Comparison of ENCODE assay signal across 7 mouse cellular contexts in genomic region chr10:87447754-87448095, GRCm38 (mm10). TPM values are rescaled to one million over a fixed set of nuclear protein-coding genes. Genes with fewer than 3 reads are reported as not detected.
DNase-seq lines count a peak whose midpoint lies in the region; ATAC-seq and TF ChIP-seq lines count a peak whose summit lies in the region.

No protein-coding gene starts in this region.

- H3K4me2 ChIP-seq in hindbrain, embryonic 14.5 days (replicated peaks), result peak overlapping the region; percentile 38
- peak overlapping the region; percentile 51 for H3K4me2 ChIP-seq in limb, embryonic 12.5 days

- no peak for TF ChIP-seq CTCF in thymus, adult 2 months (IDR thresholded peaks at IDR 0.05; ENCODE audit: borderline replicate concordance, control insufficient read depth, extremely low read depth, insufficient read depth, low read length, poor library complexity)

- ATAC-seq in hindbrain, embryonic 14.5 days (ENCODE audit: low FRiP score), result peak; percentile 97
- peak; percentile 94 for ATAC-seq in limb, embryonic 12.5 days (ENCODE audit: insufficient number of reproducible peaks, insufficient read depth, low FRiP score, low TSS enrichment, low read depth)

- DNase-seq in WW6 (ENCODE audit: low read depth, low spot score), result peak; percentile 61
- peak; percentile 92 for DNase-seq in embryo, embryonic 10 days (ENCODE audit: low spot score)
- DNase-seq in hindbrain, embryonic 14.5 days (ENCODE audit: low spot score), result peak; percentile 75
- DNase-seq in right cerebral cortex, postnatal 4 days, result peak; percentile 62
- no peak for DNase-seq in thymus, postnatal 25 days
- DNase-seq in thymus, adult 2 months, result no peak

- H3K27me3 ChIP-seq in hindbrain, embryonic 14.5 days (ENCODE audit: control insufficient read depth, insufficient read depth, low read length), result no peaks in the 10 kb centered on the region
- peaks cover 4% of the 10 kb centered on the region; the same call in 1 of the 2 replicates for H3K27me3 ChIP-seq in limb, embryonic 12.5 days
- H3K27me3 ChIP-seq in thymus, adult 2 months (ENCODE audit: control insufficient read depth, insufficient read depth, low read length), result no peaks in the 10 kb centered on the region

- H3K36me3 ChIP-seq in hindbrain, embryonic 14.5 days (replicated peaks; ENCODE audit: control insufficient read depth, insufficient read depth), result no peaks in the 10 kb centered on the region
- no peaks in the 10 kb centered on the region for H3K36me3 ChIP-seq in limb, embryonic 12.5 days
- no peaks in the 10 kb centered on the region for H3K36me3 ChIP-seq in thymus, adult 2 months (ENCODE audit: control insufficient read depth, insufficient read depth, low read length)

- peak overlapping the region; percentile 43; the same call in 1 of the 2 replicates for H3K27ac ChIP-seq in hindbrain, embryonic 14.5 days
- peak overlapping the region; percentile 66; the same call in 1 of the 2 replicates for H3K27ac ChIP-seq in limb, embryonic 12.5 days
- no peak overlapping the region for H3K27ac ChIP-seq in thymus, adult 2 months (ENCODE audit: control insufficient read depth, insufficient read depth, low read length)

- H3K9ac ChIP-seq in hindbrain, embryonic 14.5 days, result no peak overlapping the region
- 0 out of 2 replicates have a peak overlapping the region, but pooled peaks have one; percentile 40 for H3K9ac ChIP-seq in limb, embryonic 12.5 days (replicated peaks)

- no peaks in the 10 kb centered on the region for H3K9me3 ChIP-seq in hindbrain, embryonic 14.5 days (ENCODE audit: control insufficient read depth, low read length)
- no peaks in the 10 kb centered on the region for H3K9me3 ChIP-seq in limb, embryonic 12.5 days

- H3K4me3 ChIP-seq in hindbrain, embryonic 14.5 days (replicated peaks; ENCODE audit: low read length), result peak overlapping the region; percentile 8; the same call in 1 of the 2 replicates
- H3K4me3 ChIP-seq in limb, embryonic 12.5 days (replicated peaks), result peak overlapping the region; percentile 19; the same call in 1 of the 2 replicates
- H3K4me3 ChIP-seq in thymus, adult 2 months (ENCODE audit: control insufficient read depth, insufficient read depth, low read length), result no peak overlapping the region

- TF ChIP-seq POLR2A in thymus, adult 2 months (IDR thresholded peaks at IDR 0.05; ENCODE audit: control insufficient read depth, extremely low read depth, insufficient read depth, low read length, poor library complexity), result no peak

- WGBS in hindbrain, embryonic 14.5 days, result under 1% methylated on average over 9 of the region's 9 CpGs
- WGBS in limb, embryonic 12.5 days, result 2% methylated on average over 9 of the region's 9 CpGs
- 9% methylated on average over 9 of the region's 9 CpGs for WGBS in thymus, adult 2 months

- peaks cover 12% of the 10 kb centered on the region for H3K4me1 ChIP-seq in hindbrain, embryonic 14.5 days (replicated peaks; ENCODE audit: control insufficient read depth, insufficient read depth, low read length)
- peaks cover 13% of the 10 kb centered on the region; the same call in 1 of the 2 replicates for H3K4me1 ChIP-seq in limb, embryonic 12.5 days (replicated peaks)
- no peaks in the 10 kb centered on the region for H3K4me1 ChIP-seq in thymus, adult 2 months (replicated peaks; ENCODE audit: control insufficient read depth, insufficient read depth, low read length)

RNA-seq across cellular contexts. Expression of gene Ascl1, which starts 45.7 kb away (rescaled TPM):
- 9.3 and 13.5 TPM in 2 replicates for polyA plus RNA-seq in hindbrain, embryonic 14.5 days (2014; fragmentation: Nextera tagmentation; extraction: Ambion mirVana)
- 0.10 and 0.36 TPM in 2 replicates for polyA plus RNA-seq in limb, embryonic 12.5 days (2016; fragmentation: Nextera tagmentation; extraction: Ambion mirVana)
- polyA plus RNA-seq in thymus, adult 2 months (2012; rRNA removed), result 25.9 and 26.4 TPM in 2 replicates

Comparison
In these comparisons a context has a peak if more than half of its experiments do, and no peak if none do; other contexts are left out.
1. DNase-seq: peak in WW6 (single experiment), embryo, embryonic 10 days (single experiment), hindbrain, embryonic 14.5 days (single experiment) and right cerebral cortex, postnatal 4 days (single experiment); none in thymus, postnatal 25 days (single experiment) and thymus, adult 2 months (single experiment).